Mouse (Mus musculus) embryonic fibroblast, embryonic 13.5 days (primary cell): ENCODE results near the gene Itgb5. TPM values are rescaled to one million over a fixed set of nuclear protein-coding genes. Genes with fewer than 3 reads are reported as not detected.

Source experiments
- H3K27ac ChIP-seq: 2 replicates; pipeline ENCODE4 v1.5.1; 2012; ENCODE audit warnings: low read length, control low read depth, inconsistent platforms; ENCODE audit not compliant: insufficient read depth
- H3K4me1 ChIP-seq: 2 replicates; pipeline ENCODE4 v1.6.1; 2011; ENCODE audit warnings: low read length; ENCODE audit not compliant: control insufficient read depth, insufficient read depth
- H3K4me3 ChIP-seq: 2 replicates; pipeline ENCODE4 v1.5.1; 2011; ENCODE audit warnings: mild to moderate bottlenecking, control low read depth, low read length; ENCODE audit not compliant: insufficient read depth
- CTCF ChIP-seq: IDR thresholded peaks from 2 replicates; pipeline ENCODE4 v1.5.1; 2011; ENCODE audit warnings: mild to moderate bottlenecking, control low read depth, low read length, moderate library complexity, borderline replicate concordance; ENCODE audit not compliant: insufficient read depth
- POLR2A ChIP-seq: IDR thresholded peaks from 2 replicates; pipeline ENCODE4 v1.6.1; 2011; ENCODE audit warnings: low read depth, mild to moderate bottlenecking, control low read depth, low read length, moderate library complexity
- polyA plus RNA-seq: library from polyadenylated mRNA; stranded (reverse); fragments of >200 nt; gene quantifications from 2 replicates; pipeline ENCODE4 v1.2.4, GENCODE M21; 2011; ENCODE audit warnings: low read depth; ENCODE audit not compliant: missing spikeins, insufficient read length

Itgb5 gene
- polyA plus RNA-seq, 1 experiment: 348 TPM

GRCm38 (mm10) chr16:33795887-33796286 lies 33.6 kb upstream of the Itgb5 start:
- H3K27ac ChIP-seq: no peak overlapping the region
- TF ChIP-seq CTCF: no peak
- no peak for TF ChIP-seq POLR2A
- H3K4me1 ChIP-seq: no peaks in the 10 kb centered on the region
- no peak overlapping the region for H3K4me3 ChIP-seq

- no peak overlapping the region for H3K4me3 ChIP-seq
- no peak for TF ChIP-seq CTCF
- TF ChIP-seq POLR2A: no peak
- no peaks in the 10 kb centered on the region for H3K4me1 ChIP-seq
- no peak overlapping the region for H3K27ac ChIP-seq
Observed at GRCm38 (mm10) chr16:33796756-33797155, 32.7 kb upstream of the Itgb5 start.

GRCm38 (mm10) chr16:33797860-33798259 lies 31.6 kb upstream of the Itgb5 start:
- no peak overlapping the region for H3K4me3 ChIP-seq
- no peak overlapping the region for H3K27ac ChIP-seq
- H3K4me1 ChIP-seq: no peaks in the 10 kb centered on the region
- peak; percentile 26; the same call in 1 of the 2 replicates for TF ChIP-seq CTCF
- TF ChIP-seq POLR2A: no peak

- Histone ChIP-seq H3K4me1 (no peaks in the 10 kb centered on the region), H3K27ac (no peak overlapping the region), H3K4me3 (no peak overlapping the region)
- no peak for TF ChIP-seq POLR2A
- no peak for TF ChIP-seq CTCF
Observed at GRCm38 (mm10) chr16:33810002-33810401, 19.5 kb upstream of the Itgb5 start.

GRCm38 (mm10) chr16:33818413-33819165 lies 10.9 kb upstream of the Itgb5 start:
- TF ChIP-seq CTCF (no peak), POLR2A (no peak)
- Histone ChIP-seq H3K4me3 (no peak overlapping the region), H3K27ac (no peak overlapping the region), H3K4me1 (no peaks in the 10 kb centered on the region)

GRCm38 (mm10) chr16:33820269-33821178 lies 8.9 kb upstream of the Itgb5 start:
- Histone ChIP-seq H3K4me3 (no peak overlapping the region), H3K4me1 (no peaks in the 10 kb centered on the region), H3K27ac (no peak overlapping the region)
- TF ChIP-seq CTCF (peak; percentile 40; the same call in 1 of the 2 replicates), POLR2A (no peak)

GRCm38 (mm10) chr16:33824603-33825002 lies 4.9 kb upstream of the Itgb5 start:
- no peak overlapping the region for H3K27ac ChIP-seq
- H3K4me1 ChIP-seq: no peaks in the 10 kb centered on the region; the same call in none of the 2 replicates
- H3K4me3 ChIP-seq: no peak overlapping the region
- TF ChIP-seq POLR2A: no peak
- TF ChIP-seq CTCF: no peak

- Histone ChIP-seq H3K4me1 (no peaks in the 10 kb centered on the region; the same call in none of the 2 replicates), H3K4me3 (no peak overlapping the region)
- TF ChIP-seq CTCF (no peak), POLR2A (no peak)
Observed at GRCm38 (mm10) chr16:33828496-33828895, 969 bp upstream of the Itgb5 start.

GRCm38 (mm10) chr16:33829842-33830511 lies 512 bp downstream of the Itgb5 start:
- Histone ChIP-seq H3K4me1 (peaks cover 10% of the 10 kb centered on the region), H3K27ac (peak overlapping the region; percentile 88), H3K4me3 (peak overlapping the region; percentile 85)
- TF ChIP-seq CTCF: no peak
- no peak for TF ChIP-seq POLR2A

More at GRCm38 (mm10) chr16:33828496-33828895, 969 bp upstream of the Itgb5 start:
- no peak overlapping the region for H3K27ac ChIP-seq

GRCm38 (mm10) chr16:33830512-33831105 lies 1.1 kb downstream of the Itgb5 start:
- H3K4me1 ChIP-seq: peaks cover 13% of the 10 kb centered on the region
- H3K4me3 ChIP-seq: peak overlapping the region; percentile 85
- peak overlapping the region; percentile 88 for H3K27ac ChIP-seq
- TF ChIP-seq CTCF: no peak
- no peak; the same call in 1 of the 2 replicates for TF ChIP-seq POLR2A
